Mouse (Mus musculus) heart, embryonic 10.5 days (tissue): Measurements from ENCODE around the gene Gm10283. TPM values are rescaled to one million over a fixed set of nuclear protein-coding genes. Genes with fewer than 3 reads are reported as not detected.
"Not testable (repeated sequence)": the region's sequence is repeated elsewhere in the genome, so short reads cannot be mapped to it uniquely, and the experiment has no call there.

Experiments used
- DNase-seq: peaks from one replicate; pipeline ENCODE4 v3.0.0-alpha.2; 2017; ENCODE audit warnings: low spot score
- H3K27ac ChIP-seq: fragments of 300-500 bp; sonication (generic); 2 replicates; pipeline ENCODE4 v1.5.1; 2016; ENCODE audit warnings: mild to moderate bottlenecking
- H3K27me3 ChIP-seq: fragments of 300-500 bp; sonication (generic); 2 replicates; pipeline ENCODE4 v1.6.1; 2016; ENCODE audit warnings: mild to moderate bottlenecking; ENCODE audit not compliant: poor library complexity, insufficient read depth, severe bottlenecking
- H3K36me3 ChIP-seq: fragments of 300-500 bp; sonication (generic); 2 replicates; pipeline ENCODE4 v1.6.1; 2016; ENCODE audit warnings: mild to moderate bottlenecking, moderate library complexity
- H3K4me1 ChIP-seq: fragments of 300-500 bp; sonication (generic); 2 replicates; pipeline ENCODE4 v1.6.1; 2016; ENCODE audit warnings: mild to moderate bottlenecking
- H3K4me3 ChIP-seq: fragments of 300-500 bp; sonication (generic); 2 replicates; pipeline ENCODE4 v1.5.1; 2016; ENCODE audit warnings: mild to moderate bottlenecking, moderate library complexity
- H3K9me3 ChIP-seq: fragments of 300-500 bp; sonication (generic); 2 replicates; pipeline ENCODE4 v1.6.1; 2016; ENCODE audit warnings: mild to moderate bottlenecking, moderate library complexity
- WGBS: fragments of 180-500 bp; shearing (Covaris S2); methylation state at CpG from one replicate; pipeline ENCODE4 v1.1.7; 2016; 5-methylcytosine and 5-hydroxymethylcytosine counted together
- polyA plus RNA-seq: library from polyadenylated mRNA; unstranded; fragments of >200 nt; fragmentation: Nextera tagmentation; extraction: Ambion mirVana; gene quantifications from 2 replicates; pipeline ENCODE4 v1.2.1, GENCODE M21; 2016

The Gm10283 gene
- not detected in 2 replicates for polyA plus RNA-seq

GRCm38 (mm10) chr8:60503098-60503497 is at the start of gene Gm10283:
Gene Gm10283, minus strand, starts transcription at chr8:60503198.
- DNase-seq, result no peak
- WGBS, result 53% methylated on average over 2 of the region's 2 CpGs

DNA sequence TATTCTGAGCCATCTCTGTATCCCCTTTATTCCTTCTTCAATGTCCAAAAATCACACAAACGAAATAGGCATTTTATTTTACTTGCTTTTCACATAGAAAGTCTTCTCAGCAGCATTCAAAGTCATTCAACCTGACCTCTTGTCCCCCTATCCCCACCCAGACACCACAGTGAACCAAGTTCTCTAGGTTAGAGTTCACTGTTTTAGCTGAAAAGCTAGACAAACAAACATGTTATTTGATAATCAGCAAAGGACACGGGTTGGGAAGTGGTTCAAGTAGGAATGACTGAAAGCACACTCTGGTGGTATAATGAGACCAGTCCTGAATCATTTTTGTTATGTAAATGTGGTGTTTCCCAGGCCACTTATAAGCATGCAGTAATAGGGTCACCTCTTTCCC is 31.9 kb upstream of the Gm10283 start:
- WGBS, result 58% methylated on average over 2 of the region's 2 CpGs
- H3K36me3 ChIP-seq, result no peaks in the 10 kb centered on the region
- no peaks in the 10 kb centered on the region for H3K9me3 ChIP-seq
- no peak overlapping the region for H3K4me3 ChIP-seq
- no peak for DNase-seq
- no peak overlapping the region for H3K27ac ChIP-seq
- no peaks in the 10 kb centered on the region for H3K4me1 ChIP-seq
- no peaks in the 10 kb centered on the region for H3K27me3 ChIP-seq

More at GRCm38 (mm10) chr8:60503098-60503497, at the start of gene Gm10283:
- Histone ChIP-seq H3K36me3 (no peaks in the 10 kb centered on the region), H3K4me3 (no peak within 1 kb of the TSS), H3K27me3 (no peaks in the 10 kb centered on the region), H3K9me3 (no peaks in the 10 kb centered on the region), H3K4me1 (0 out of 2 replicates have a peak, but pooled peaks cover 5% of the 10 kb centered on the region), H3K27ac (no peak within 1 kb of the TSS)

DNA sequence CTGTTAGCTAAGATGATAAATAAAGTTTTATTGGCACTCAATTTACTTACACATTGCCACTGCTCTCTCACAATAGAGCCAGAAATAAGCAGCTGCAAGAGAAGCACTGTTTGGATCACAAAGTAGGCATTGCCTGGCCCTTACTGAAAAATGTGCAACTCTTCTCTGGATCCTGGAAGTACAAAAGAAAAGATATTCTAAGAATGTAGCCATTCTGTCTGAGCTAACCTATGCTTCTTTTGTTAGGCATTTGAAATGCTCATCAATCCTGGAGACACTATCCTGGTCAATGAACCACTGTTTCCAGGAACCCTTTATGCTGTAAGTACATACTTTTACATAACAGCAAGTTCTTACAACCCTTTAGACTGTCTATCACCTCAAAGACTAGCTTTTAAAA is 15.3 kb upstream of the Gm10283 start:
- DNase-seq, result no peak
- Histone ChIP-seq H3K4me3 (no peak overlapping the region), H3K36me3 (no peaks in the 10 kb centered on the region), H3K9me3 (no peaks in the 10 kb centered on the region), H3K4me1 (no peaks in the 10 kb centered on the region), H3K27me3 (no peaks in the 10 kb centered on the region), H3K27ac (no peak overlapping the region)

- Histone ChIP-seq H3K27ac (peak within 1 kb of the TSS; percentile 83), H3K4me3 (peak within 1 kb of the TSS; percentile 68), H3K9me3 (no peaks in the 10 kb centered on the region), H3K36me3 (no peaks in the 10 kb centered on the region), H3K27me3 (no peaks in the 10 kb centered on the region), H3K4me1 (0 out of 2 replicates have a peak, but pooled peaks cover 5% of the 10 kb centered on the region)
- WGBS, result 2% methylated on average over 25 of the region's 25 CpGs
- DNase-seq, result peak; percentile 82
Observed at GRCm38 (mm10) chr8:60505653-60506521, 2.9 kb upstream of the Gm10283 start, which contains the start of gene Aadat. Gene Aadat, plus strand, starts transcription at chr8:60505932.

GRCm38 (mm10) chr8:60495046-60495445 is 8.0 kb downstream of the Gm10283 start:
- H3K36me3 ChIP-seq, DNase-seq, H3K9me3 ChIP-seq, H3K27ac ChIP-seq, H3K4me3 ChIP-seq, H3K4me1 ChIP-seq, H3K27me3 ChIP-seq: not testable (repeated sequence)
- 69% methylated on average over 2 of the region's 2 CpGs for WGBS

DNA sequence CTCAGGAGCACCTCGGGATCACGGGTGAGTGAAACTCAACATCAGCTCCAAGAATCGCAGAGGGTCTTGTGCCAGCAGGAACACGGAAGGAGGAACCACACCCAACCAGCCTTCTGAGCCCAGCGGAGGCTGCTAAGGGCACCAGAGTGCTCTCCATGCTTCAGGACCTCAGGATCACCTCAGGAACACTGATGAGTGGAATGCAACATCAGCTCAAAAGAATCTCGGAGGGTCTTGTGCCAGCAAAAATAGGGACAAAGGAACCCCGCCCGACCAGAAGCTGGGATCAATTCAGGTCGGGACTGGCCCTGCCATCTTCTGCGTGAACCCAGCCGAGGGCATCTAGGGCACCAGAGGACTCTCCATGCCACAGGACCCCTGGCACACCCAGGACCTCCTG is 8.4 kb downstream of the Gm10283 start:
- no peaks in the 10 kb centered on the region for H3K9me3 ChIP-seq
- DNase-seq, result no peak
- H3K27me3 ChIP-seq, result no peaks in the 10 kb centered on the region
- no peak overlapping the region for H3K4me3 ChIP-seq
- WGBS, result 86% methylated on average over 11 of the region's 11 CpGs
- H3K4me1 ChIP-seq, result no peaks in the 10 kb centered on the region
- H3K36me3 ChIP-seq, result no peaks in the 10 kb centered on the region
- H3K27ac ChIP-seq, result no peak overlapping the region

DNA sequence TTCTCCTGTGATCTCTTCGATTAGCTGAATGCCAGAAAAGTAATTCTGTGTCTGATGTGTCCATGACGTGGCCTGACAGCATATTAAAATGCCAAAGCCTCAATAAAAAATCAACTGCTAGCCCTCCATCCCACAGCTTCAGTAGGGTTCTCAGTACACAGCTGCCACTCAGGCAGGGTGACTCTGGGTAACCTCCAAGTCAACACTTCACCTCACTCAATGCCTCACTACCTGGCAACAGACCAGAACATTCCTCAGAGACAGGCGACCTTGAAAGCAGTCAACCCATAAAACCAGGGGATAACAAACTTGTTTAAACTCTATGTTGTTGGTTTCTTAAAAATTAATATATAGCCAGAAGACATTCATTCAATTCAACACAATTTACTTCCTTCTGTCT is 10.5 kb downstream of the Gm10283 start:
- H3K27me3 ChIP-seq, result no peaks in the 10 kb centered on the region
- H3K4me1 ChIP-seq, result no peaks in the 10 kb centered on the region
- DNase-seq, result no peak
- no peaks in the 10 kb centered on the region for H3K36me3 ChIP-seq
- H3K4me3 ChIP-seq, result no peak overlapping the region
- no peak overlapping the region for H3K27ac ChIP-seq
- H3K9me3 ChIP-seq, result no peaks in the 10 kb centered on the region
- 57% methylated on average over 3 of the region's 3 CpGs for WGBS

DNA sequence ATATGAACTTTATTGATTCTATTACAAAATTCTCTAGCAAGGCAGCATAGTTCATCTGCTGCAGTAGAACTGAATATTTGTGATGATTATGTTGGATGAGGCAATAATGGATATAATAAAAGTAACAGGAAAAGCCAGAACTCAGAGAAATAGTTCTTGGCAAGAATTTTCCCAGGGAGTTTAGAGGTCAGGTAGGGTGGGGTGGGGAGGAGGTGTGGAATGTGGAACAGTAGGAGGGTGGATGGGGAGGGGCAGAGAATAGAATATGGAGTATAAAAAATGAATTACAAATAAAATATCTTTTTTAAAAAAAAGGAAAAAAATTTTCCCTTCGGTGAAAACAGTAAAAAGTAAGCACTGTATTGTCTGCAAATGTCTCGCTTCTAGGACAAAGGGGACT is 11.1 kb downstream of the Gm10283 start:
- no peaks in the 10 kb centered on the region for H3K27me3 ChIP-seq
- H3K27ac ChIP-seq, result no peak overlapping the region
- 85% methylated on average over 2 of the region's 2 CpGs for WGBS
- no peak for DNase-seq
- no peaks in the 10 kb centered on the region for H3K36me3 ChIP-seq
- H3K4me1 ChIP-seq, result no peaks in the 10 kb centered on the region
- H3K4me3 ChIP-seq, result no peak overlapping the region
- no peaks in the 10 kb centered on the region for H3K9me3 ChIP-seq

GRCm38 (mm10) chr8:60490147-60490546 is 12.9 kb downstream of the Gm10283 start:
- 73% methylated on average over 2 of the region's 2 CpGs for WGBS
- H3K9me3 ChIP-seq, result no peaks in the 10 kb centered on the region
- H3K4me3 ChIP-seq, result no peak overlapping the region
- no peaks in the 10 kb centered on the region for H3K27me3 ChIP-seq
- no peak overlapping the region for H3K27ac ChIP-seq
- H3K36me3 ChIP-seq, result no peaks in the 10 kb centered on the region
- no peaks in the 10 kb centered on the region for H3K4me1 ChIP-seq
- DNase-seq, result no peak

DNA sequence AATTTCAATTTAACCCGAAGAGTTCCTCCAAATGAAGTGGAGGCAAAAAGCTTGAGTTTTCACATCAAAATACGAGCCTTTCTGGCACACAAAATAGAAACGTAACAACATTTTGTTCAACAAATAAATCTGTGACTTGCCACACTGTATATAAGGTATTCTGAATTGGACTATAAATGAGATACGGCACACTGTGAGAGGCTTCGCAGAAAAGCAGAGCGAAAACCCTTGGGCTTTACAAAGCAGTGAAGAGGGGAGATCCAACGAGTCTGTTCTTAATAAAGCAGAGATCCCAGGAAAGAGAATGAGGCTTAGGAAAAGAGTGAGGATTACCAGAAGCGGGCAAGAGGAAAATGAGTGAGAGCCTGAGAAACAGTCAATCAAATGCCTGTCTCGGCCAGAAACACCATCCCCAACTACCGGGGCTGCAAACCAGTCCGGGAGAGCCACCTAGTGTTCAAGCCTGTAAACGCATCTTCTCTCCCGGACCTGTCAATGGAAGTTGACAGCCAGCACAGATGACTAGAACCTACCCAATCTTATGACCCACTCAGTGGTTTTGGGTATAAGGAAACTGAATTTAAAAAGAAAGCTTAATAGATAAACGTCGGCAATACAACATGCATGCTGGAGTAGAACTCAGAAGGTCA is 36.2 kb downstream of the Gm10283 start:
- no peaks in the 10 kb centered on the region for H3K4me1 ChIP-seq
- H3K4me3 ChIP-seq, result no peak overlapping the region
- DNase-seq, result no peak
- no peak overlapping the region for H3K27ac ChIP-seq
- H3K27me3 ChIP-seq, result no peaks in the 10 kb centered on the region
- H3K9me3 ChIP-seq, result no peaks in the 10 kb centered on the region
- WGBS, result 38% methylated on average over 15 of the region's 15 CpGs
- H3K36me3 ChIP-seq, result no peaks in the 10 kb centered on the region

- 76% methylated on average over 2 of the region's 2 CpGs for WGBS
- Histone ChIP-seq H3K27ac (no peak overlapping the region), H3K4me1 (no peaks in the 10 kb centered on the region), H3K36me3 (no peaks in the 10 kb centered on the region), H3K27me3 (no peaks in the 10 kb centered on the region), H3K4me3 (no peak overlapping the region), H3K9me3 (no peaks in the 10 kb centered on the region)
- no peak for DNase-seq
Observed at GRCm38 (mm10) chr8:60449296-60449695, 53.7 kb downstream of the Gm10283 start.

DNA sequence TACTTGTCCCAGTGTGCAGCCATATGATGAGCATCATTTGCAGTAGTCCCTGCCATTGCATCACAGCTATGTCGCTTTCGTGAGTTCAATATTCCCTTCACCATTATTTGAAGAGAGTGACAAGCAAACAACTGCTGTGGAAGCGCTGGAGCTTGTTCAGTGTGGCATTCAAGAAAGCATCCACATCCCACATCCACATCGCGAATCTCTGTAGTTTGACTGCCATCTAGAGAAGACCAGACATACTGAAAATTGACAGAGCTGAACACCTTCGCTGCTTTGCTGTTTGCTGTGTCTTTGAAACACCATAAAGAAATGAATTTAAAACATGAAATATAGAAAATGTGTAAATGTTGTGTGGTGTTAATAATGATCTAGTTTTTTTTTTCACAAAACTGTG is 58.0 kb downstream of the Gm10283 start:
- Histone ChIP-seq H3K9me3 (no peaks in the 10 kb centered on the region), H3K36me3 (no peaks in the 10 kb centered on the region), H3K27ac (no peak overlapping the region), H3K4me3 (no peak overlapping the region), H3K4me1 (no peaks in the 10 kb centered on the region), H3K27me3 (no peaks in the 10 kb centered on the region)
- DNase-seq, result no peak
- 75% methylated on average over 6 of the region's 6 CpGs for whole genome bisulfite sequencing

GRCm38 (mm10) chr8:60438557-60438956 is 64.4 kb downstream of the Gm10283 start:
- no peaks in the 10 kb centered on the region for H3K36me3 ChIP-seq
- H3K27me3 ChIP-seq, result no peaks in the 10 kb centered on the region
- 65% methylated on average over 3 of the region's 3 CpGs for WGBS
- H3K9me3 ChIP-seq, result no peaks in the 10 kb centered on the region
- no peaks in the 10 kb centered on the region for H3K4me1 ChIP-seq
- no peak overlapping the region for H3K27ac ChIP-seq
- DNase-seq, result no peak
- no peak overlapping the region for H3K4me3 ChIP-seq
